Comparison of ENCODE assay signal across 19 mouse cellular contexts in genomic region chr14:42134571-42134970, GRCm38 (mm10). TPM values are rescaled to one million over a fixed set of nuclear protein-coding genes. Genes with fewer than 3 reads are reported as not detected.
"Had no signal": no experiment of that assay in that cellular context is flagged by ENCODE, and none has a peak within 500 bp of the region (broad histone marks: within the 10 kb centered on the region; RNA-seq: fewer than 3 reads in every experiment).

No protein-coding gene starts in this region.

RNA-seq across cellular contexts. Expression of gene Gm7951, which starts 17.4 kb away (rescaled TPM):
- total RNA-seq: layer of hippocampus, adult 18-20 months; layer of hippocampus, postnatal 10 days; left cerebral cortex, postnatal 10 days; megakaryocyte, adult 5-6 weeks had no signal
- polyA plus RNA-seq: intestine, embryonic 16.5 days; kidney, postnatal 0 days; limb, embryonic 10.5 days; limb, embryonic 14.5 days; liver, embryonic 11.5 days; liver, embryonic 15.5 days; lung, adult 2 months; lung, postnatal 0 days; midbrain, embryonic 10.5 days; midbrain, embryonic 14.5 days; myocyte; neural tube, embryonic 11.5 days; neural tube, embryonic 15.5 days; stomach, embryonic 14.5 days; urinary bladder, adult 2 months had no signal

RNA-seq across cellular contexts. Expression of gene Gm17027, which starts 27.9 kb away (rescaled TPM):
- total RNA-seq: layer of hippocampus, adult 18-20 months; layer of hippocampus, postnatal 10 days; left cerebral cortex, postnatal 10 days; megakaryocyte, adult 5-6 weeks had no signal
- polyA plus RNA-seq: intestine, embryonic 16.5 days; kidney, postnatal 0 days; limb, embryonic 10.5 days; limb, embryonic 14.5 days; liver, embryonic 11.5 days; liver, embryonic 15.5 days; lung, adult 2 months; lung, postnatal 0 days; midbrain, embryonic 10.5 days; midbrain, embryonic 14.5 days; myocyte; neural tube, embryonic 11.5 days; neural tube, embryonic 15.5 days; stomach, embryonic 14.5 days; urinary bladder, adult 2 months had no signal

RNA-seq across cellular contexts. Expression of gene Gm3573, which starts 56.0 kb away (rescaled TPM):
- total RNA-seq: megakaryocyte, adult 5-6 weeks had no signal
- polyA plus RNA-seq: intestine, embryonic 16.5 days; kidney, postnatal 0 days; limb, embryonic 10.5 days; limb, embryonic 14.5 days; liver, embryonic 11.5 days; liver, embryonic 15.5 days; lung, adult 2 months; lung, postnatal 0 days; midbrain, embryonic 10.5 days; midbrain, embryonic 14.5 days; myocyte; neural tube, embryonic 11.5 days; neural tube, embryonic 15.5 days; stomach, embryonic 14.5 days; urinary bladder, adult 2 months had no signal
